ENCODE assay signal across 21 mouse cellular contexts in the genomic region with DNA sequence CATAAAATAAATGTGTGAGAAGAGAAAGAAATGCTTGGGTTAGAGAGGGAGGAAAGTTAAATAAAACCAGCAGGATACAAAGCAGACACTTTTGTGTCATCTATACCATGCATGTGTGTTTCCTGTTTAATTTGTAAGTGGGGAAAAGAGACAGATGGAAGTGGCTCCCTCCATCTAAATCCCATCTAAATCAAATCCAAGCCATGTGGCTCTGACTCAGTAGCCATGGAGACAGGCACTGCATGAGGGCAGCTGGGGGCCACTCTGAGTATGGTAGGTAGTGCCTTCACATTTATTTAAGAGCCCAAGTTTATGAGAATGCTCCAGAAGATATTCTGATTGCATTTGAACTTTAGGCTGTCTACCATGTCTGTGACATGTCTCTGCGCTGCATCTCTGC.
DNase-seq lines count a peak whose midpoint lies in the region; ATAC-seq and TF ChIP-seq lines count a peak whose summit lies in the region.
"Had no signal": no experiment of that assay in that cellular context is flagged by ENCODE, and none has a peak within 500 bp of the region (broad histone marks: within the 10 kb centered on the region; RNA-seq: fewer than 3 reads in every experiment).

No protein-coding gene starts in this region.

- H3K27ac ChIP-seq in forebrain, postnatal 0 days (ENCODE audit: low read depth, low read length): no peak overlapping the region
- H3K27ac ChIP-seq in forebrain, embryonic 15.5 days (replicated peaks): no peak overlapping the region
- H3K27ac ChIP-seq in intestine, embryonic 16.5 days (ENCODE audit: low read length): peak overlapping the region; percentile 63; the same call in 1 of the 2 replicates
- no peak overlapping the region for H3K27ac ChIP-seq in lung, postnatal 0 days (ENCODE audit: low read length)
- H3K27ac ChIP-seq: embryonic facial prominence, embryonic 12.5 days; heart, adult 2 months; heart, embryonic 15.5 days; hindbrain, embryonic 13.5 days; hindbrain, postnatal 0 days had no signal

- no peaks in the 10 kb centered on the region for H3K36me3 ChIP-seq in forebrain, postnatal 0 days (ENCODE audit: insufficient read depth)
- H3K36me3 ChIP-seq in forebrain, embryonic 15.5 days: no peaks in the 10 kb centered on the region
- no peaks in the 10 kb centered on the region for H3K36me3 ChIP-seq in intestine, embryonic 16.5 days (ENCODE audit: control insufficient read depth, insufficient read depth, low read length)
- no peaks in the 10 kb centered on the region for H3K36me3 ChIP-seq in lung, postnatal 0 days (ENCODE audit: insufficient read depth, low read length)
- H3K36me3 ChIP-seq: embryonic facial prominence, embryonic 12.5 days; heart, embryonic 15.5 days; hindbrain, embryonic 13.5 days had no signal

- no peaks in the 10 kb centered on the region for H3K27me3 ChIP-seq in forebrain, postnatal 0 days (ENCODE audit: insufficient read depth, low read length)
- H3K27me3 ChIP-seq in forebrain, embryonic 15.5 days: no peaks in the 10 kb centered on the region
- H3K27me3 ChIP-seq in intestine, embryonic 16.5 days (replicated peaks; ENCODE audit: control insufficient read depth, insufficient read depth, low read length): no peaks in the 10 kb centered on the region
- H3K27me3 ChIP-seq in lung, postnatal 0 days (replicated peaks; ENCODE audit: insufficient read depth, low read length): no peaks in the 10 kb centered on the region
- H3K27me3 ChIP-seq: CH12.LX; embryonic facial prominence, embryonic 12.5 days; heart, embryonic 15.5 days; hindbrain, embryonic 13.5 days had no signal

- H3K4me2 ChIP-seq in forebrain, postnatal 0 days (ENCODE audit: low read depth): no peak overlapping the region
- no peak overlapping the region for H3K4me2 ChIP-seq in forebrain, embryonic 15.5 days (replicated peaks)
- H3K4me2 ChIP-seq in intestine, embryonic 16.5 days (ENCODE audit: low read depth, low read length): no peak overlapping the region
- H3K4me2 ChIP-seq in lung, postnatal 0 days (replicated peaks; ENCODE audit: low read depth, low read length): no peak overlapping the region
- H3K4me2 ChIP-seq: embryonic facial prominence, embryonic 12.5 days; heart, embryonic 11.5 days; heart, embryonic 15.5 days; hindbrain, embryonic 13.5 days had no signal

- no peaks in the 10 kb centered on the region for H3K9me3 ChIP-seq in forebrain, postnatal 0 days (ENCODE audit: low read length)
- H3K9me3 ChIP-seq in forebrain, embryonic 15.5 days: no peaks in the 10 kb centered on the region
- H3K9me3 ChIP-seq in intestine, embryonic 16.5 days (ENCODE audit: control insufficient read depth, low read length): no peaks in the 10 kb centered on the region
- H3K9me3 ChIP-seq in lung, postnatal 0 days (ENCODE audit: low read length): no peaks in the 10 kb centered on the region
- H3K9me3 ChIP-seq: embryonic facial prominence, embryonic 12.5 days; heart, embryonic 15.5 days; hindbrain, embryonic 13.5 days had no signal

- DNase-seq in forebrain, postnatal 0 days: peak; percentile 16
- peak; percentile 27 to 42 for DNase-seq in right cerebral cortex, postnatal 10 days (ENCODE audit: low spot score in 2 of 2)
- DNase-seq in right cerebral cortex, postnatal 14 days: no peak
- no peak for DNase-seq in lung, postnatal 0 days (ENCODE audit: low spot score)
- DNase-seq: adrenal gland, adult 2 months; adrenal gland, postnatal 36 days; cerebellum, adult 11-12 months; cerebellum, adult 9-10 months; gastrocnemius, postnatal 14 days; heart, adult 2 months; heart, postnatal 14 days had no signal

- peak; percentile 80 for ATAC-seq in forebrain, postnatal 0 days
- no peak for ATAC-seq in forebrain, embryonic 15.5 days (replicated peaks)
- ATAC-seq in intestine, embryonic 16.5 days: peak; percentile 31
- ATAC-seq in lung, postnatal 0 days: no peak
- ATAC-seq: forebrain, embryonic 16.5 days; hindbrain, postnatal 0 days; Patski had no signal

- TF ChIP-seq EP300 in lung, postnatal 0 days (IDR thresholded peaks at IDR 0.05): no peak

- H3K4me1 ChIP-seq in forebrain, postnatal 0 days (ENCODE audit: insufficient read depth): no peaks in the 10 kb centered on the region
- no peaks in the 10 kb centered on the region for H3K4me1 ChIP-seq in forebrain, embryonic 15.5 days
- peaks cover 6% of the 10 kb centered on the region for H3K4me1 ChIP-seq in intestine, embryonic 16.5 days (ENCODE audit: control insufficient read depth, insufficient read depth, low read length)
- H3K4me1 ChIP-seq in lung, postnatal 0 days (ENCODE audit: insufficient read depth, low read depth, low read length): no peaks in the 10 kb centered on the region
- H3K4me1 ChIP-seq: hindbrain, embryonic 13.5 days had no signal

- no peak overlapping the region for H3K9ac ChIP-seq in forebrain, postnatal 0 days
- no peak overlapping the region for H3K9ac ChIP-seq in forebrain, embryonic 15.5 days (replicated peaks)
- no peak overlapping the region for H3K9ac ChIP-seq in intestine, embryonic 16.5 days (ENCODE audit: low read depth, low read length)
- no peak overlapping the region for H3K9ac ChIP-seq in lung, postnatal 0 days (replicated peaks; ENCODE audit: low read depth)
- H3K9ac ChIP-seq: embryonic facial prominence, embryonic 12.5 days; heart, embryonic 15.5 days; hindbrain, embryonic 13.5 days had no signal

- H3K4me3 ChIP-seq in forebrain, postnatal 0 days (ENCODE audit: low read depth, low read length): no peak overlapping the region
- H3K4me3 ChIP-seq in forebrain, embryonic 15.5 days: no peak overlapping the region
- H3K4me3 ChIP-seq in intestine, embryonic 16.5 days (ENCODE audit: low read length): no peak overlapping the region
- no peak overlapping the region for H3K4me3 ChIP-seq in lung, postnatal 0 days (ENCODE audit: low read depth, low read length)
- H3K4me3 ChIP-seq: embryonic facial prominence, embryonic 12.5 days; heart, adult 2 months; heart, embryonic 15.5 days; hindbrain, embryonic 13.5 days had no signal

- TF ChIP-seq CTCF in forebrain, postnatal 0 days (IDR thresholded peaks at IDR 0.05; ENCODE audit: low read depth): no peak
- no peak for TF ChIP-seq CTCF in lung, postnatal 0 days (IDR thresholded peaks at IDR 0.05)

- 95% methylated on average over 1 of the region's 1 CpGs for WGBS in forebrain, postnatal 0 days
- WGBS in forebrain, embryonic 15.5 days: 92% methylated on average over 1 of the region's 1 CpGs
- 64% methylated on average over 1 of the region's 1 CpGs for WGBS in intestine, embryonic 16.5 days
- WGBS in lung, postnatal 0 days: 92% methylated on average over 1 of the region's 1 CpGs

Comparison
In these comparisons a context has a peak if more than half of its experiments do, and no peak if none do; other contexts are left out.
1. ATAC-seq: peak in forebrain, postnatal 0 days (single experiment) and intestine, embryonic 16.5 days (single experiment); none in forebrain, embryonic 15.5 days (single experiment) and lung, postnatal 0 days (single experiment).
2. DNase-seq: peak in forebrain, postnatal 0 days (single experiment) and right cerebral cortex, postnatal 10 days (2 of 2); none in right cerebral cortex, postnatal 14 days (single experiment) and lung, postnatal 0 days (single experiment).